Mouse (Mus musculus) neural tube, embryonic 12.5 days (tissue): ENCODE results near the gene Zfyve26. TPM values are rescaled to one million over a fixed set of nuclear protein-coding genes. Genes with fewer than 3 reads are reported as not detected.

ENCODE experiments used
- ATAC-seq: fragments of 200-750 bp; cut with Nextera tagmentation; 2 replicates; pipeline ENCODE4 v1.8.0; 2017; ENCODE audit warnings: low read depth, mild to moderate bottlenecking, moderate TSS enrichment, moderate library complexity; ENCODE audit not compliant: low FRiP score
- H3K27ac ChIP-seq: fragments of 300-500 bp; sonication (generic); 2 replicates; pipeline ENCODE4 v1.5.1; 2016
- H3K27me3 ChIP-seq: fragments of 300-500 bp; sonication (generic); replicated peaks from 2 replicates; pipeline ENCODE4 v1.6.1; 2016; ENCODE audit warnings: mild to moderate bottlenecking
- H3K36me3 ChIP-seq: fragments of 300-500 bp; sonication (generic); 2 replicates; pipeline ENCODE4 v1.6.1; 2016; ENCODE audit warnings: mild to moderate bottlenecking
- H3K4me1 ChIP-seq: fragments of 300-500 bp; sonication (generic); 2 replicates; pipeline ENCODE4 v1.6.1; 2016
- H3K4me2 ChIP-seq: fragments of 300-500 bp; sonication (generic); replicated peaks from 2 replicates; pipeline ENCODE4 v1.6.1; 2016; ENCODE audit warnings: mild to moderate bottlenecking
- H3K4me3 ChIP-seq: fragments of 300-500 bp; sonication (generic); 2 replicates; pipeline ENCODE4 v1.5.1; 2016
- H3K9ac ChIP-seq: fragments of 300-500 bp; sonication (generic); 2 replicates; pipeline ENCODE4 v1.6.1; 2016; ENCODE audit warnings: mild to moderate bottlenecking
- H3K9me3 ChIP-seq: fragments of 300-500 bp; sonication (generic); 2 replicates; pipeline ENCODE4 v1.6.1; 2016; ENCODE audit warnings: mild to moderate bottlenecking
- WGBS: fragments of 180-500 bp; shearing (Covaris S2); methylation state at CpG from one replicate; pipeline ENCODE4 v1.1.7; 2016; 5-methylcytosine and 5-hydroxymethylcytosine counted together
- polyA plus RNA-seq: library from polyadenylated mRNA; unstranded; fragments of >200 nt; fragmentation: Nextera tagmentation; extraction: Ambion mirVana; gene quantifications from 2 replicates; pipeline ENCODE4 v1.2.1, GENCODE M21; 2016

Gene Zfyve26
- polyA plus RNA-seq, 1 experiment from 2014 or later: 12.0 TPM

DNA sequence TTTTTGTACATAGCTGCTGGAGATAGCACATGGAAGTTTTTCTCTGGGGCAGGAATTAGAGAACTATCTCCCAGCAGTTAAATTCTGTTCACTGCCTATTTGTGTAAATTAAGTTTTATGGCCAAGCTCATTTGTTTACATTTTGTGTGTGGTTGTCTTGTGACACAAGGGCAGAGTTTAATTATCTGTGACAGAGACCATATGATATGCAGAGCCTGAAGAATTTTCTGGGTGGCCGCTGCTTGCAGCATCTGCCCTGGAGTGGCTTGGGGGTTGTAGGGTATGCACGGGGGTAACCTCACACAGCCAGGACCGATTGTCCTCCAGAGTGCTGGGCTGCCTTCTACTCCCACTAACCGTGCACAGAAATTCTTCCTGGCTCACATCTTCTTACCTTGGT lies 9.9 kb upstream of the Zfyve26 start:
- Histone ChIP-seq H3K4me1 (no peaks in the 10 kb centered on the region), H3K27me3 (no peaks in the 10 kb centered on the region), H3K4me2 (no peak overlapping the region), H3K27ac (no peak overlapping the region), H3K9ac (no peak overlapping the region), H3K36me3 (no peaks in the 10 kb centered on the region), H3K9me3 (no peaks in the 10 kb centered on the region), H3K4me3 (no peak overlapping the region)
- 77% methylated on average over 4 of the region's 4 CpGs for WGBS
- no peak for ATAC-seq

DNA sequence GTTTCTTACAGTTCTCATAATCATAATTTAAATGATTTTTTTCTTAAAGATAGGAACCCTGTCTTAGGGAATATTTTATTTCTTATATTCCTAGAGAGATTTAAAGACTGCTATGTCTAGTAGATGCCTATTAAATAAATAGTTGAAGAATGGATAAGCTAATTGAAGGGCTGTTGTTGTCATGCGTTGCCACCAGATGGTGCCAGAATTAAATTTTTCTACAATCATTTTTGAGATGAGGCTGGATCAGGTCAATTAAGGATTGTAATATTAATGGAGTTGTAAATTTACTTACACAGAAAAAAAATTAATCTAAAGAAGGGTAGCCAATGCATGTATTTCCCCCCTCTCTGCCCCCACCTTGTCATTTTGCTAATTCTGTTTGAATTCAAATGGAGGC lies 9.0 kb upstream of the Zfyve26 start:
- Histone ChIP-seq H3K9me3 (no peaks in the 10 kb centered on the region), H3K4me1 (no peaks in the 10 kb centered on the region), H3K36me3 (no peaks in the 10 kb centered on the region), H3K9ac (no peak overlapping the region), H3K4me3 (no peak overlapping the region), H3K27ac (no peak overlapping the region), H3K27me3 (no peaks in the 10 kb centered on the region), H3K4me2 (no peak overlapping the region)
- ATAC-seq: no peak
- WGBS: 72% methylated on average over 1 of the region's 1 CpGs

DNA sequence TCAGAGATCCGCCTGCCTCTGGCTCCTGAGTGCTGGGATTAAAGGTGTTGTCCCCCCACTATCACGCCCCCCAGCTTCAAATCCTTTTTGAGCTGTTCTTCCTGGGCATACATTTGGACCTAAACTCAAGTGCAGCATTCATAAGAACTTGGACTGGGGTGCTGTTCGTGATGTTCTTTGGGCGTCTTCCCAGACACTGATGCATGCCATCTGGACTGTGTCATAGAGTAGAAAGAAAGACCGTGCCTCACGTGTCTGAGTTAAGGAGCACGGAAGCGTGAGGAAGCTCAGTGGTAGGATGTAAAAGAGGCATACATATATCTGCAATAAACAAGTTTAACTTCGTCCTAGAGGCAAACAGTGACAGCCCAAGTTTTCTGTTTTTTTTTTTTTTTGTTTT lies 5.7 kb upstream of the Zfyve26 start:
- no peaks in the 10 kb centered on the region for H3K36me3 ChIP-seq
- WGBS: 92% methylated on average over 9 of the region's 9 CpGs

DNA sequence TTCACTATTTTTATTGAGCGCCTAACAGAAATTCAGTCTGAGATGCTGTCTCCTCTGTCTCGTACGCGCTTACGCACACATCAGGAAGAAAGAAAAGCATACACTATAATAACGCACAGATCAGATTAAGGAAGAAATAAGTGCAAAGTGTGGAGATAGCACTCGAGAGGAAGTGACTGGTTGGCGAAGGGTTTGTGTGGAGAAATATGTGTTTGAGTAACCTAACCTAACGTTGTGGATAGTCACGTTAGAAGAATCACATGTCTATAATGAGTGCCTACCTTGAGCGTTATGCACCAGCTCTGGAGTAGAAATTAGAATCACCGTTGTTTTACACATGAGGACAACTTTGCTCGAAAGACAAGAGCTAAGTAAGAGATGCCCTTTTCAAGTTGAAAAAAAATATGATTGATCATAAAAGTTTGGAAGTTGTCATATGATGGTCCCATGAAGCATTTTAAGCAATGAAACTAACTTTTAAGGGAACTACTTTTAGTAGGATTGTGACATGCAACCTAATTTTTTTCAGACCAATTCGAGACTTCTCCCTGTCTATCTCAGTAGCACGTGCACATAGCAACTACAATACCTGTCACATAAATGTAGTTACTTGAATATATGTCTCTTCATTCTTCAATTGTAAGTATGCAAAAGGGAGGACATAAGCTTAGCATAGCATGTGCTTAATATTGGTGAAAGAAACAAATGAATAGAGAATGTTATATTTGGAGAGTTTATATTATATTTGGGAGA lies 2.0 kb upstream of the Zfyve26 start:
- WGBS: 18% methylated on average over 15 of the region's 15 CpGs
- no peak overlapping the region for H3K27ac ChIP-seq
- peaks cover 20% of the 10 kb centered on the region for H3K4me1 ChIP-seq
- H3K4me2 ChIP-seq: peak overlapping the region; percentile 78
- peak overlapping the region; percentile 40; the same call in 1 of the 2 replicates for H3K9ac ChIP-seq
- no peaks in the 10 kb centered on the region for H3K27me3 ChIP-seq
- H3K36me3 ChIP-seq: no peaks in the 10 kb centered on the region
- H3K9me3 ChIP-seq: no peaks in the 10 kb centered on the region
- ATAC-seq: no peak
- H3K4me3 ChIP-seq: peak overlapping the region; percentile 53

More for the DNA sequence above, 5.7 kb upstream of the Zfyve26 start:
- H3K9ac ChIP-seq: no peak overlapping the region
- no peak overlapping the region for H3K27ac ChIP-seq
- no peak overlapping the region for H3K4me3 ChIP-seq
- ATAC-seq: no peak
- no peaks in the 10 kb centered on the region for H3K9me3 ChIP-seq
- H3K4me2 ChIP-seq: no peak overlapping the region
- H3K27me3 ChIP-seq: no peaks in the 10 kb centered on the region
- H3K4me1 ChIP-seq: peaks cover 3% of the 10 kb centered on the region; the same call in 1 of the 2 replicates

DNA sequence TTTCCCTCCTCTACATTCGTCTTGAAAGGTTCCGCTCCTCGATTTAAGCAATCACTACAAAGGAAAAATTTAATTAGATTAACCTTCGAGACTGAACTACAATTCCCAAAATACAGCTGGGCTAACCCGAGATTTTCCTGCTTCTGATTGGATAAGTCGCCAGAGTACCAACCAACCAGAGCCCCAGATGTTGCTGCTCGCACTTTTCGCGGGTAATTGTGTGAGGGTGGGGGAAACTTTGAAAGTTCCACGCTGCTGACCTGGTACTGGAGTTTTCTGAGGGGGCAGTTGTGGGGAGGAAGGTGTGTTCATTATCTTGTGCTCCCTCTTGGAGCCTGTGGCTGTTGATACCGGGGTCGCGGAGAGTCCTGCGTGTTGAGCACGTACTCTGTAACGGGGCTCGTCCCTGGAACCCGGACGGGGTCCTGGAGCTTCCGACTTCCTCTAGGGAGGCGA lies 1.0 kb upstream of the Zfyve26 start, which contains the start of gene Rad51b:
Rad51b (plus strand) TSS at position 162 of the 456 bp plus-strand sequence.
- Histone ChIP-seq H3K9ac (peak within 1 kb of the TSS; percentile 40), H3K9me3 (no peaks in the 10 kb centered on the region), H3K4me3 (peak within 1 kb of the TSS; percentile 53), H3K4me1 (peaks cover 20% of the 10 kb centered on the region), H3K27ac (no peak within 1 kb of the TSS), H3K36me3 (no peaks in the 10 kb centered on the region), H3K4me2 (peak within 1 kb of the TSS; percentile 78), H3K27me3 (no peaks in the 10 kb centered on the region)
- WGBS: under 1% methylated on average over 21 of the region's 21 CpGs
- ATAC-seq: peak; percentile 80

DNA sequence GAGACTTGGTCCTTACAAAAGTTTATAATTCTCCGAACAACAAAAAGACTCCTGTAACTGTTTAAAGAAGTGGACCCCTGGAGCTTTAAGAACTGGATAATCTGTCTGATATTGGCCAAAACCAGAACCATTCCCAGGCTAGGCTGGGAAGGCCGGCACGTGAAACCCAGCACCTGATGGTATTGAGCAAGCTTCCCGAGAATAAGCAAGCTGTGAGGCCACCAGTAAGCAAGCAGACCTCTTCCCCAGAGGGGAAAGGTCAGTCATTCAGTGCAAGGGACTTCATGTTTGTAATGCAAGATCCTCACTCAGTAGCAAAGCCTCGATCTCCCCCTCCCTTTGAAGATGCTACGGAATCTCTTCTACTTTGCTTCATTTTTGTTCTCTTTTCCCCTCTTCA lies 3.2 kb downstream of the Zfyve26 start:
- no peak overlapping the region for H3K27ac ChIP-seq
- no peak overlapping the region for H3K4me2 ChIP-seq
- 91% methylated on average over 6 of the region's 6 CpGs for WGBS
- H3K9ac ChIP-seq: no peak overlapping the region
- no peaks in the 10 kb centered on the region for H3K27me3 ChIP-seq
- H3K9me3 ChIP-seq: no peaks in the 10 kb centered on the region
- ATAC-seq: no peak
- H3K4me3 ChIP-seq: no peak overlapping the region
- H3K4me1 ChIP-seq: peaks cover 20% of the 10 kb centered on the region
- H3K36me3 ChIP-seq: peaks cover 18% of the 10 kb centered on the region

DNA sequence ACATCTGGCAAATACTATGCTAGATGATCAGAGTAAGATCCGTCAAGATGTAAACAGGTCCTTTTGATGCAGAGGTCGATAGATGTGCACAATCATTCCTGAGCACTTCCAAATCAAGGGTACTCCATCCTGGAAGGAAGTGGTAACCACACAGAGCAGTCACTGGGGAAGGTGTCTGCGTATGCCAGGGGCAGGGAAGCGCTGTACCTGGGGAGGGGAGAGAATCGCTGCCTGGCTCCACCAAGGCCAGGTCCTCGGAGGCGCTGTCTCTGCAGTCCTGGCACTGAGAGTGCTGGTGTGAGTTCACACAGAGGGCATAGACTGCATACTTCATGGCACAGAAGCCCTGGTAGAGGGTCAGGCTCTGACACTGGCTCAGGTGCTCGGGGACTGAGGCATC lies 13.5 kb downstream of the Zfyve26 start:
- Histone ChIP-seq H3K9me3 (no peaks in the 10 kb centered on the region), H3K36me3 (peaks cover 92% of the 10 kb centered on the region), H3K27me3 (no peaks in the 10 kb centered on the region), H3K4me1 (no peaks in the 10 kb centered on the region), H3K9ac (no peak overlapping the region), H3K4me2 (no peak overlapping the region), H3K27ac (no peak overlapping the region), H3K4me3 (no peak overlapping the region)
- no peak for ATAC-seq
- 92% methylated on average over 8 of the region's 8 CpGs for WGBS

DNA sequence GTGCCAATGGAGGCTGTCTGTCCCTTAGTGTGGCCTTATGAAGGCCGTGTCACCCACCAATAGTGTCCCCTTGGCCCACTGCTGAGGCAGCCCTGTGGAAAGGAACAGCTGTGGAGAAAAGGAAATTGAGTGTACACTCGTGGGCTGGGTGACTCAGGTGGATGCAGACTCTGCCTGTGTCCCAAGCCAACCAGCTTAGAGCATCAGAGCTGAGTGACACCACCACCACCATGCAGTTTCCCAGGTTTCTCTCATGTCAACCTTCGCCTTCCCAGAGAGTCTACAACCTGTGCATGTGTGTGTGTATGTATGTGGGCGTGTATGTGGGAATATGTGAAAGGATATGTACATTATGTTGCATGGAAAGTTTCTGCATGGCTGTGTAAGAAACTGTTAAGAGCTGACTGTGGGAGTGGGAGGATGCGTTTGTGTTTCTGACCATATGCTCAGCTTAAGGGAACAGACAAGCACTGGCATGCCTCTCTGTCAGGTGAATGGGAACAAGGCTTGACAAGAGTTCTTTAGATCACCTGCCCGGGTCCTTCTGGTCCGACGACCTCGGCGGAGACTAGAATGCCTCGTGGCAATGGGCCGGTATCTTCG lies 16.5 kb downstream of the Zfyve26 start:
- ATAC-seq: no peak
- H3K4me3 ChIP-seq: no peak overlapping the region
- no peaks in the 10 kb centered on the region for H3K4me1 ChIP-seq
- H3K9ac ChIP-seq: no peak overlapping the region
- no peaks in the 10 kb centered on the region for H3K27me3 ChIP-seq
- no peak overlapping the region for H3K4me2 ChIP-seq
- no peaks in the 10 kb centered on the region for H3K9me3 ChIP-seq
- peaks cover 87% of the 10 kb centered on the region for H3K36me3 ChIP-seq
- 92% methylated on average over 13 of the region's 13 CpGs for WGBS
- no peak overlapping the region for H3K27ac ChIP-seq

DNA sequence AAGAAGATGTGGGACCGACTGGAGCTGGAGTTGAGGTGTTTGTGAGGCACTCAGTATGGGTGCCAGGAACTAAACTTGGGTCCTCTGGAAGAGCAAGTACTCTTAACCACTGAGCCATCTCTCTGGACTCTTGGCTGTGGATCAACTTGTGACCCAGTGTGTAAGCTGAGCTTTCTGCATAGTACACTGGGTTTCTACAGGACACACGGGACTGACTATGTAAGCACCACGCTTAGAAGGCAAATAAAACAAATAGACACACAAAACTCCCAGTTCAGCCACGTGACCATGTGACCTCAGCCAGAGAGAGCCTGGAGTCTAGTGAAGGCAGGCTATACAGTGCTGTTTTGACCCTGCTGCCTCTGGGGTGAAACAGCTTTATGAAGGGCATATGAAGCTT lies 23.5 kb downstream of the Zfyve26 start:
- ATAC-seq: no peak

DNA sequence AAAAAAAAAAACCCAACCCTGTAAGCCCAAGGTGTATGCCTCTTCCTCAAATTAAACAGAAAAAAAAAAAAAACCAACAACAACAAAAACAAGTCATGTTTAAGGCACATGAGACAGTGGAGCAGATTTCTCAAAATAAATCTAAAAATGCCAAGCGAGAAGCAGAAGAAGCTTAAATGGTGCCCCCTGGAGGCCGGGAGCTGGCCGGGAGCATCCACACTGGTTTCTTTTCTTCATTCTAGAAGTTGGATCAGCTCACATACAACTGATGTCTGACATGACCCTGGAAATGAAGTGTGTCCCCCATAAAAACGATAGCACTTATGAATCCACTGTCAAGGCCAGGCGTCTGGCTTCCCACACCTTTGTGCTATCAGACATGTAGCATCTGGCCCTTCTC lies 35.1 kb downstream of the Zfyve26 start:
- no peak overlapping the region for H3K4me2 ChIP-seq
- no peaks in the 10 kb centered on the region for H3K27me3 ChIP-seq
- 60% methylated on average over 5 of the region's 5 CpGs for WGBS
- peaks cover 63% of the 10 kb centered on the region for H3K36me3 ChIP-seq
- H3K4me1 ChIP-seq: no peaks in the 10 kb centered on the region
- H3K27ac ChIP-seq: no peak overlapping the region
- no peak overlapping the region for H3K4me3 ChIP-seq
- no peaks in the 10 kb centered on the region for H3K9me3 ChIP-seq
- no peak overlapping the region for H3K9ac ChIP-seq
- no peak for ATAC-seq

More for the DNA sequence above, 23.5 kb downstream of the Zfyve26 start:
- Histone ChIP-seq H3K27me3 (no peaks in the 10 kb centered on the region), H3K9ac (no peak overlapping the region), H3K36me3 (peaks cover 87% of the 10 kb centered on the region), H3K4me3 (no peak overlapping the region), H3K4me1 (no peaks in the 10 kb centered on the region), H3K4me2 (no peak overlapping the region), H3K9me3 (no peaks in the 10 kb centered on the region), H3K27ac (no peak overlapping the region)
- 82% methylated on average over 4 of the region's 4 CpGs for WGBS

DNA sequence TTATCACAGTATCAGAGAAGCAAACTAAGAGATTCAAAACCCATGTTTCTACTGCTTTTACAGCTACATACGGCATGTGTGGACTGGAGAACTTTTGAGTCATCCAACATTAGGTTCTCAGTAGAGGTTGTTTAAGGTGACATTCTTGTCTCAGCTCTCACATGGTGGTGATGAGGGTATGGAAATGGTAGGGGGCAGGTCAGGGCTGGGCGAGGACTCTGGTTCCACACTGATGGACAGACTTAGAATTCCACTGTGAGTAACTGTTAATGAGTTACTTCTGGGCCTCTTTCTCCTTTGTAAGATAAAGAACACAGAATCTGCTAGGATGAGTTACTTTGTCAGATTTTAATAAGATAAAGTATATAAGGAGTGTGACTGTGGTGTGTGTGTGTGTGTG lies 36.0 kb downstream of the Zfyve26 start:
- ATAC-seq: no peak
- 90% methylated on average over 2 of the region's 2 CpGs for WGBS
- H3K36me3 ChIP-seq: peaks cover 61% of the 10 kb centered on the region

DNA sequence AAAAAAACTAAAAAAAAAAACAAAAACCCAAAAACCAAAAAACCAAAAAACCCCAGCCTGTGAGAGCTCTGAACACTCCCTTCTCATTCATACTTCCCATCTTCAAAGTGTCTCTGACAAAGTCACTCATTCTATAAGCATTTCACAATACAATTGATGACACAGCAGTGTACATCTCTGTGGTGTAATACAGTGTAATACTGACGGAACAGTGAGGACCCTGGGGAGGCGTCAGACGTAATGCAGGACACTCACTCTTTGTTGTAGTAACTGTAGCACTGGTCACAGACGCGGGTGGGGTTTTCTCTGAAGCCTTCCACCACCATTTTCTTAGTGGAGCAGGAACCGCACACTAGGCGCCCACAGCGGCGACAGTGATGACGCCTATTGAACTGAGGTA lies 41.1 kb downstream of the Zfyve26 start:
- no peaks in the 10 kb centered on the region for H3K27me3 ChIP-seq
- no peaks in the 10 kb centered on the region for H3K4me1 ChIP-seq
- H3K36me3 ChIP-seq: peaks cover 70% of the 10 kb centered on the region
- no peak overlapping the region for H3K9ac ChIP-seq
- no peaks in the 10 kb centered on the region for H3K9me3 ChIP-seq
- H3K4me3 ChIP-seq: no peak overlapping the region
- H3K27ac ChIP-seq: no peak overlapping the region
- 96% methylated on average over 10 of the region's 10 CpGs for WGBS
- ATAC-seq: no peak
- no peak overlapping the region for H3K4me2 ChIP-seq

More for the DNA sequence above, 36.0 kb downstream of the Zfyve26 start:
- Histone ChIP-seq H3K27ac (no peak overlapping the region), H3K9me3 (no peaks in the 10 kb centered on the region), H3K4me1 (no peaks in the 10 kb centered on the region), H3K27me3 (no peaks in the 10 kb centered on the region), H3K4me3 (no peak overlapping the region), H3K9ac (no peak overlapping the region), H3K4me2 (no peak overlapping the region)
